Mouse (Mus musculus): ENCODE measurements around the gene Tbc1d14. TPM values are rescaled to one million over a fixed set of nuclear protein-coding genes. Genes with fewer than 3 reads are reported as not detected.

Tbc1d14 gene
- total RNA-seq, 4 experiments from 2014 or later: 12.8 to 16.3 (median 13.8) TPM

- no peak for DNase-seq (ENCODE audit: low spot score)
Observed at GRCm38 (mm10) chr5:36508351-36508750, 84.7 kb downstream of the Tbc1d14 start.

- DNase-seq (ENCODE audit: low spot score): no peak
Observed at GRCm38 (mm10) chr5:36505643-36506042, 87.4 kb downstream of the Tbc1d14 start.

DNA sequence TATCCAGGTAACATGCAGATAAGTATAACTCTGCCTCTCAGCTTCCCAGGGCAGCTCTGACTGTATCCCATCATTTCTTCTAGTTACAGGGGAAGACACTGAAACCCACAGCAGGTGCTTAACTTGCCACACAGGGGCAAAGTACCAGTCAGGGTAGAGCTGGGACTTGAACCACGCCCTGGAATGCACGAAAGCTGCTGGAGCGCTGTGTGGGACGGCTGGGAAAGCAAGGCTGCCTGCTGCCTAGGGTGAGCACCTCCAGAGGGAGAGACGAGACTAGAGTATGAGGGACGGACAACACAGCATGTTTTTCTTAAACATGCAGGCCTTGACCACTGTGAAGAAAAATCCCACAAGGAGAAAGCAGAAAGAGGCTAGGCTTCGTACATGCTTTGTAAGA is 87.8 kb downstream of the Tbc1d14 start:
- DNase-seq (ENCODE audit: low spot score): no peak

DNA sequence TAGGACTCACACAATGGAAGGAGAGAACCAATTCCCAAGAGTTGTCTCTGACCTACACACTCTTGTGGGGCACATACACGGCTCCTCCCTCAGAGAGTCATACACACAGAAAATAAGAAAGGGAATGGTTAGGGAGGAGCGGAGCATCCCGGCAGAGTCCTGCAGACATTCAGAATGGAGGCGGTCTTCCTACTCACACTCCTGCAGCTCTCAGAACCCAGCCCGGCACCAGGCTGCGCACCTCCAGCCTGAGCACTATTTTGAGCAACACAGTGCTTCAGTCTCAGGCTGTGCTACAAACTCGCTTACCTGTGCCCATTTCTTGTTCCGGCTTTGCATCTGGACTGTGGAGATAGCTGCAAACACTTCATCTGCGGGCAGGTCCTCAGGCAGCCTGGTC is 98.4 kb downstream of the Tbc1d14 start:
- no peak for DNase-seq (ENCODE audit: low spot score)

- no peak for DNase-seq (ENCODE audit: low spot score)
Observed at GRCm38 (mm10) chr5:36493919-36494318, 99.2 kb downstream of the Tbc1d14 start.

DNA sequence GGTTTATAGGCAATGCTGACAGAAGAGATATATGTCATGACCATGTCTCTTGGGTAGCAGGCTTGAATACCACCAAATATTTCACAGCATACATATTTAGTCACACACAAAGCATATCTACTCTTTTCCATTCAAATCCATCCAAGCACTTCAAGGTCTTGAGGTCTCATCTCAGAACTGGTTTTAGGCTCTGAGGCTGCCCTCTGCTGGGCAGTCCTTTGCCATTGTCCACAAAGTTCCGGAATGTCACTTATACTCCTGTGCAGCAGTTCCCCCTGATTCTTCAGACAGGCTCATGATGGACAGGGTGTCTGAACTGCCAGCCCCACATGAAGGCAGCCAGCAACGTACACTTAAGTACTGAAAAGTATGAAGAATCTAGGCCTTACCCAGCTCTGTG is 103.9 kb downstream of the Tbc1d14 start:
- peak; percentile 31 for DNase-seq (ENCODE audit: low spot score)

DNA sequence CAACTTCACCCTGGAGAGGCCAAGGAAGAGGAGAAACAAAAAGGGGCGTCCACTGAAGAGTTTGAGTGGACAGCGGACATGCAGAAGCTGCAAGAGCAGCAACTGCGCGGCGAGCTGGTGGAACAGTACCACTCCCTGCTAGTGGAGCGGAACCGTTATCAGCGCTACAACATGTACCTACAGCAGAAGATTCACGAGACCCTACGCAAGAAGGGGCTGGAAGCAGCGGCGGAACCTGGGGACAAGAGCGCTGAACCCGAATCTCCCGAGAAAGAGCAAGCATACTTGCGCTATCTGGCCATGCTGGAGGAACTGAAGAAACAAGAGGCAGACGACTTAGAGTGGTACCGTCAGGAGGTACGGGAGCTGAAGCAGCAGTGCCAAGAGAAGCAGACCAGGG is 107.8 kb downstream of the Tbc1d14 start:
- no peak for DNase-seq (ENCODE audit: low spot score)

- DNase-seq (ENCODE audit: low spot score): peak; percentile 96
Observed at GRCm38 (mm10) chr5:36484171-36484990, 108.7 kb downstream of the Tbc1d14 start, which contains the start of the genes Tada2b and Ccdc96. Gene Tada2b (minus strand): TSS chr5:36484285. Gene Ccdc96 (plus strand): TSS chr5:36484588.

DNA sequence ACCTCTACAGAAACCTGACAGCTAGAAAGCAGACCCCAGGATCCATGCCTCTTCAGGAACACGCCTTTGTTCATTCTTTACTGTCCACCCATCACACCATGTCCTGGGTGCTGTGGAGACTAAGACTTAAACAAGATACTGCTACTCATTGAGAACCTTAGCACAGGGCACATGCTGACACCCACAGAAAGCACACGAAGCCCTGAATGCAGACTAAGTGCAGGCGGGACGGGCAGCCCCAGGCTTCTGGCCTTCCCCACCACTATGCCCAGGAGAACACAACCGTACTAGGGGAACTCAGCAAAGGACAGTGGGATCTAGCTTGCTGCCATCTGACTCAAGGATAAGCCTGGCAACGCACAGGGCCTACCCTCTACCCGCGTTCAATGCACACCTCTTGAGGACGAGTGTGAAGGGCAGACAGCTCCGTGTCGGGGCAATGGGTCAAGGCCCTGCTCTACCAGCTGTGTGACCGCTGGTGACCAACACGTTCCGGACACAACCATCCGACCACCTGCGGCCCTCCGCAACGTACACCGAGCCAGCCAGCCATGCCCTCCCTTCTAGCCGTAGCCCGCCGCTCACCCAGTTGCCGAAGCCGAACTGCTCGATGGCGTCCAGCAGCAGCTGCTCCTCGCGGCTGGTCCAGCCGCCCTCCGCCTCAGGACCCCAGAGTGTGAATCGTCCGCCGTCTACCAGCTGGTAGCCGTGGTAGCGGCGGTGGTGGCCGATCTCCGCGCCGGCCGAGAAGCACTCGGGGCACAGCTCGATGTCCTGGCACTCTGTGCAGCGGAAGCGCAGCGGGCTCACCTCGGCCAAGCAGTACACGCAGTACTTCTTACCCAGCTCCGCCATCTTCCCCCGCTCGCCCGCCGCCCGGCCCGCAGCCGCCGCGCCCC is 109.6 kb downstream of the Tbc1d14 start:
- no peak for DNase-seq (ENCODE audit: low spot score)

DNA sequence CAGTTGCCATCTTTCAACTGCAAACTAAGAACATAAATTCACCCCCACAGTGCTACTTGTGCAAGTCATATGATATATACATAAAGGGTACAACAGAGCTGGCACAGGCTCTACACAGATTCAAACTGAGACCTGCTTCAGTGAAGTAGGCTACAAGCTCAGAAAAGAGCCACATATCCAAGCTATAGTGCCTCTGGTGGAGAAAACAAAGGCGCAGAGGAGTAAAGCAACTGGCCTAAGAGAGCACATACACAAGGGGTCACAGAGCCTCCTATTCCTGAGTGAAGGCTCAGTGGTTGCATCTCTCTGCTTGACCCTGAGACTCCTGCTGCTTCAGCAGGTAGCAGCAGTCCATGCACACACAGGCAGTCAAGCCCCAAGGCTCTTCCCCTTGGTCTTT is 112.0 kb downstream of the Tbc1d14 start:
- no peak for DNase-seq (ENCODE audit: low spot score)

DNA sequence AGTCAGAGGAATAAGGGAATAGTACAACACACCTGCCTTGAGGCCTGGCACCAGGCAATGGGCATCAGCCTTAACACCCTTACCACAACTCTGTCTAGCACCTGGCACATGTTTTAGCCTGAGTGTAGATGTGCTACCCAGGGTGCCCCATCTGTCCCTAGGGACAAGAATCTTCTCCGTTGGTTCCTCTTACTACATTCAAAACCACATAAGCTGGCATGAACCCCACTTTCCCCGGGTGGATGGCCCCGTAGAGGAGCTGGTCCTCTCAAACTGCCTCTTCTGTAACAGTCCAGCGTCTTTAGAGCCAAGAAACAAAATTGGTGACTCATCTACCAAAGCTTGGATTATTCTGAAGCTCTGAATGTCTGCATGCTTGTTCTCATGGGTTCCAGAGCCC is 112.7 kb downstream of the Tbc1d14 start:
- DNase-seq (ENCODE audit: low spot score): no peak

DNA sequence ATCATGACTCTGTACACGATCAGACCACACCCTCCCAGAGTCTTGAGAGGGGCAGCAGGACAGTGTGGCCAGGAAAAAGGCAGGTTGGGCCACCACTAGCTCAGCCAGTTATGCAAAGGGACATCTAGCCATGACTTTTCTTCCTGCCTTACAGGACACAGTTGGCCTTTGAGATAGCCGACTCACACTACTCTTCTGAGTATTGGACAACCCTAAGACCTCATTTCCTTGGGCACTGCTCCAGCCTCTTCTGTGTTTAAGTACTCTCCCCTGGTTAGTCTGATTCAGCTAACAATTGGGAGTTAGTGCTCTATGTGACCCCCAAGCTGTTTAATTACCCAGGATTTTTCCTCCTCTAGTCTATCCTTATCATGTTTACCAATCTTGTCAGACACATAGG is 113.3 kb downstream of the Tbc1d14 start:
- DNase-seq (ENCODE audit: low spot score): no peak

DNA sequence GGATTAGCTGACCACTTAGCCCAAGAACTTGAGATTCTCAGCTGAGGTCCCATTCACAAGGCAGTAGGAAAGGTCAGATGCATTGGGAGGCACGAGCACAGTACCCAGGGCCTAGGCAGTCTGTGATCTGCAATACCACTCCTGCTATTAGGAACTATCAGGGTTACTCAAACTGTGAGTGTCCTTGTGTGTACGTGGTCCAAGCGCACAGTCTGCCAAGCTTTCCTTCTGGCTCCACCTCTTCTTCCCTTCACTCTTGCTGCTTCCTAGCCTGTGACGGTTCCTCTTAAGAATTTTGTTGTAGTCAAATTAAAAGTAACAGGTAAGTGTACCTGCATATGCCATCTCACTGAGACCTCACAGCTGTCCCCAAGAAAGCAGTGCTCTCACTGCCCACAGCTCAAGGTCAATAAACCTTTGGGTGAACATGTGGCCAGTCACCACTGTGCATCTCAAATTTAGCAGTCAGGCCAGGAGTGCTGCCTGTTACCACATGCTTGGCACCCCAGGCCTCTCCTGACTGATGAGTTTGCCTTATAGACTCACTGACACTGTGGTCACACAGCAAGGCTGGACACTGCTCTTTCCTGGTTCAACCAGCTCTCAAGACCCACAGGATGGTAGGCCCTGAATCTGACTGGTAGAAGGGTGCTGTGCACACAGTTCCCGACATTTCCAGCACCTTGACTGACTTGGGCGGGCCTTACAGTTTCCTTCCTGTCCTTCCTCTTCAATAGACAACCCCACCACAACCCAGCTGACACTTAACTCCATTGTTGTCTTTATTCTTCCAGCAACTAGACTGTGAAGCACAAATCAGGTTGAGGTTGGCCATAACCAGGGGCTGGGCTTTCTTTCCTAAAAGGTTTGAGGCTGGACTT is 114.3 kb downstream of the Tbc1d14 start:
- DNase-seq (ENCODE audit: low spot score): peak; percentile 33

GRCm38 (mm10) chr5:36477486-36477885 is 115.6 kb downstream of the Tbc1d14 start:
- DNase-seq (ENCODE audit: low spot score): no peak

GRCm38 (mm10) chr5:36474283-36474682 is 118.8 kb downstream of the Tbc1d14 start:
- peak; percentile 58 for DNase-seq (ENCODE audit: low spot score)

- no peak for DNase-seq (ENCODE audit: low spot score)
Observed at GRCm38 (mm10) chr5:36472876-36473655, 120.0 kb downstream of the Tbc1d14 start.

- DNase-seq (ENCODE audit: low spot score): no peak
Observed at GRCm38 (mm10) chr5:36471206-36471605, 121.9 kb downstream of the Tbc1d14 start.

DNA sequence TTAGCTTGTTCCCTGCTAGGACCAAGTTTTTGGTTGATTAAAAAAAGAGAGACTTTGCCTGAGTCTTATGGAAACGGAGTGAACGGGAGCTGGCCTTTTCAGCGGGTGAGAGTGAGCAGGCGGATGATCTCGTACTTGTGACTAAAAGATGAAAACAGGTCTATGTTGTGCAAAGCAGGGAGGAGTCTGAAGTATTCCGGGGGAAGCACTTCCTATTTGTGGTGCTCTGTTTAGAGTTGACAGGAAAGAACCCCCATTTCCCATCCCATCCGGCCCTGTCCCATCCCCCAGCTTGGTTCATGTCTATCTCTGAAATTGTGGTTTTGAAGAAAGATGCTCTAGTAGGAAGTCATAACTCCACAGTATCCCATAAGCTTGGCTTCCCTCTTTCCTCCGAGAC is 127.2 kb downstream of the Tbc1d14 start:
- no peak for DNase-seq (ENCODE audit: low spot score)

DNA sequence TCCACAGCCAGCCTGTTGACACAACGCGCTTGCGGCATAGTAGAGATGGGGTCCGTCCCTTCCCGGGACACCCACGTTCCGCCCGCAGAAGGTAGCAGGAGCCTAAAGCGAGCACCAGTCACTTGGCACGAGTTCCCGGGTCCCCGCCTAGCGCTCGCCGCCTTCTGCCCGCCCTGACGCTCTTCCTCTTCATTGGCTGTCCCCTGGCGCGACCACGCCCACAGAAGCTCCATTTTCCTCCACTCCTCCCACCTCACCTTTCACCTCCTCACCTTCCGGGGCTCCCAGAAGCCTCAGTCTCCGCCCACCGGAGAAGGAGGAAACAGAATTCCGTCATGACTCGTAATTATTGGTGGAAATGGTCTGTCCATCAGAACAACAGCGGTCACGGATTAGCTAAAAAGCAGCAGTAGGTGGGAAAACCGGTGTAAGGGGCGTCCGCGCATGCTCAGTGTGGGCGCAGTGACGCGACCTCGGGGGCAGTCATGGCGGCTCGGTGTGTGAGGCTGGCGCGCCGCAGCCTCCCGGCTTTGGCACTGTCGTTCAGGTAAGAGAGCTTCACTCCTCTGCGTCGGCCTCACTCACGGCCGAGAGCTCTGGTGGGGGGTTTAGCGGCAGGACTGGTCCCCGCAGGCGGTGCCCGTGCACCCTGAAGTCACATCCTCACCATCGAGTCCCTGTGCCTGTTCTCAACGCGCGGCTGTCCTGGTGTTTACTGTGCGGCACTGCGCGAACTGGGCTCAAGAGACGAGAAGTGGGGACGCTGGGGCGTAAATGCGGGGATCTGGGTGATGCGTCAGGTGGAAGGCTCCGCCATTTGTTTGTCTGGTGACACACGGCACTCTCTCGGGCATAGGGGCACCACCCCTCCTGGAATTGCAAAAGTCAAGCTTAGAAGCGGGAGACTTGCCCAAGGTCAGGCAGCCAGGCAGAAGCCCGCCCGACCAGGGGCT is 128.1 kb downstream of the Tbc1d14 start, which contains the start of gene Grpel1:
Gene Grpel1 (plus strand): TSS at position 290 of the 953 bp plus-strand sequence.
- DNase-seq (ENCODE audit: low spot score): peak; percentile 100
